Comparison of ENCODE assay signal across 14 mouse cellular contexts in the genomic region with DNA sequence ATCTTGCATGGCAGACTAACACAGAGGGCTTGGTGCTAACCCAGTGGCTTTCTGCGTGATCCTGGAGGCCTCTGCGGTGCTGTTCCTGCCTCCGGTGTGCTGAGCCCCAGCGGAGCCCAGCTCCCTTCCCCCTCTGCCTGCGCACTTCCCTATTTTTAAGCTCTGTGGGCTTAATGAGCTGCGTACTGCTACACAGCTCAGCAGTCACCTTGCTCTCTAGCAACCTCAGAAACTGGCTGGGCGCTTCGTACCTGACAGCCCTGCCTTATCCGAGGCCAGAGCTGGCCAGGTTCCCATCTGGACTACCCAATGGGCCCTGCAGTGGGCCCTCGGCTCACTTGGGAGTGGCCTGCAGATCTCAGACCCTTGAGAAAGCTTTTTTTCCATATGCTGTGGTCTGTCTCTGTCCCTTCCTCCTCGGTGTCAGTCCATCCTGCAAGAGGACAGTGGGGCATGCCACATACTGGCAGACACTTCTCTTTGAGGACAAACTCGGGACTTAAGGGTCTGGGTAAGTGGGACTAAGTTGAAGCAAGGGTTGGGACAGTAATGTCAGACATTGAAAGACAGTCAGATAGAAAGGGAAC.
DNase-seq lines count a peak whose midpoint lies in the region; ATAC-seq and TF ChIP-seq lines count a peak whose summit lies in the region.
"Had no signal": no experiment of that assay in that cellular context is flagged by ENCODE, and none has a peak within 500 bp of the region (broad histone marks: within the 10 kb centered on the region; RNA-seq: fewer than 3 reads in every experiment).

No protein-coding gene starts in this region.

- in situ Hi-C loops in CH12.LX (cut with MboI; ENCODE audit: low pct_ligation_motif_present, low pct_unique_long_range_greater_than_20kb, low sequenced_read_pairs): no loop called here

- H3K27me3 ChIP-seq in hindbrain, embryonic 14.5 days (ENCODE audit: control insufficient read depth, insufficient read depth, low read length): no peaks in the 10 kb centered on the region
- H3K27me3 ChIP-seq in hindbrain, embryonic 12.5 days: no peaks in the 10 kb centered on the region
- peaks cover 89% of the 10 kb centered on the region for H3K27me3 ChIP-seq in CH12.LX (replicated peaks)
- H3K27me3 ChIP-seq in megakaryocyte, embryonic 14.5 days (replicated peaks): peaks cover 80% of the 10 kb centered on the region
- H3K27me3 ChIP-seq: embryonic facial prominence, embryonic 12.5 days; neural tube, embryonic 12.5 days; Patski had no signal

- no peak; the same call in 1 of the 2 replicates for TF ChIP-seq RAD21 in CH12.LX (IDR thresholded peaks at IDR 0.05; ENCODE audit: low read depth, low read length)

- ATAC-seq in hindbrain, embryonic 14.5 days (ENCODE audit: low FRiP score): 0 out of 2 replicates have a peak, but pooled peaks have one; percentile 22
- ATAC-seq in hindbrain, embryonic 12.5 days (ENCODE audit: low FRiP score): no peak; the same call in 1 of the 2 replicates
- ATAC-seq: inflammation-experienced regulatory T-cells, adult 6 months; Patski had no signal

- H3K9me3 ChIP-seq in hindbrain, embryonic 14.5 days (ENCODE audit: control insufficient read depth, low read length): no peaks in the 10 kb centered on the region
- no peaks in the 10 kb centered on the region for H3K9me3 ChIP-seq in hindbrain, embryonic 12.5 days (replicated peaks)
- no peaks in the 10 kb centered on the region for H3K9me3 ChIP-seq in CH12.LX (replicated peaks; ENCODE audit: low read length)
- H3K9me3 ChIP-seq in megakaryocyte, embryonic 14.5 days: no peaks in the 10 kb centered on the region
- H3K9me3 ChIP-seq: embryonic facial prominence, embryonic 12.5 days; neural tube, embryonic 12.5 days had no signal

- DNase-seq in hindbrain, embryonic 14.5 days (ENCODE audit: low spot score): no peak
- DNase-seq in 416B (ENCODE audit: low read depth) (peak; percentile 17), CH12.LX (ENCODE audit: extremely low read depth) (peak; percentile 60)
- no peak for DNase-seq in lung, postnatal 4 days
- DNase-seq in thymus, postnatal 4 days: no peak
- no peak for DNase-seq in gastrocnemius, postnatal 10 days
- DNase-seq: adrenal gland, postnatal 36 days; lung, embryonic 14.5 days had no signal

- no peak overlapping the region for H3K27ac ChIP-seq in hindbrain, embryonic 14.5 days
- H3K27ac ChIP-seq in hindbrain, embryonic 12.5 days: no peak overlapping the region
- H3K27ac ChIP-seq in CH12.LX (ENCODE audit: insufficient read depth, low read depth): no peak overlapping the region
- H3K27ac ChIP-seq: embryonic facial prominence, embryonic 12.5 days; neural tube, embryonic 12.5 days had no signal

- H3K4me2 ChIP-seq in hindbrain, embryonic 14.5 days (replicated peaks): no peak overlapping the region
- H3K4me2 ChIP-seq in hindbrain, embryonic 12.5 days (replicated peaks): no peak overlapping the region
- H3K4me2 ChIP-seq in CH12.LX (ENCODE audit: insufficient read depth, low read depth, poor library complexity, severe bottlenecking): peak overlapping the region; percentile 44; the same call in 1 of the 2 replicates
- H3K4me2 ChIP-seq: embryonic facial prominence, embryonic 12.5 days; lung, embryonic 14.5 days; neural tube, embryonic 12.5 days had no signal

- no peak overlapping the region for H3K4me3 ChIP-seq in hindbrain, embryonic 14.5 days (replicated peaks; ENCODE audit: low read length)
- no peak overlapping the region for H3K4me3 ChIP-seq in hindbrain, embryonic 12.5 days
- no peak overlapping the region for H3K4me3 ChIP-seq in CH12.LX (replicated peaks in 1 of 3; ENCODE audit: low read depth in 2 of 3, low read length in 2 of 3, poor library complexity in 1 of 3)
- H3K4me3 ChIP-seq in megakaryocyte, embryonic 14.5 days (replicated peaks): peak overlapping the region; percentile 69
- H3K4me3 ChIP-seq: embryonic facial prominence, embryonic 12.5 days; neural tube, embryonic 12.5 days had no signal

- H3K79me2 ChIP-seq in CH12.LX (replicated peaks; ENCODE audit: control insufficient read depth, extremely low read depth, insufficient read depth, poor library complexity, severe bottlenecking): no peaks in the 10 kb centered on the region

- TF ChIP-seq CTCF in CH12.LX (conservative IDR thresholded peaks at IDR 0.05 in 1 of 2, IDR thresholded peaks at IDR 0.05 in 1 of 2; ENCODE audit: low read depth in 2 of 2, low read length in 2 of 2): no peak

- H3K4me1 ChIP-seq in hindbrain, embryonic 14.5 days (replicated peaks; ENCODE audit: control insufficient read depth, insufficient read depth, low read length): 0 out of 2 replicates have a peak, but pooled peaks cover 4% of the 10 kb centered on the region
- H3K4me1 ChIP-seq in hindbrain, embryonic 12.5 days: peaks cover 16% of the 10 kb centered on the region
- peaks cover 13 to 19% of the 10 kb centered on the region in 2 experiments for H3K4me1 ChIP-seq in CH12.LX (ENCODE audit: control insufficient read depth in 1 of 2, insufficient read depth in 2 of 2)
- H3K4me1 ChIP-seq in megakaryocyte, embryonic 14.5 days: peaks cover 27% of the 10 kb centered on the region
- H3K4me1 ChIP-seq: embryonic facial prominence, embryonic 12.5 days had no signal

- no peak overlapping the region; the same call in 1 of the 2 replicates for H3K9ac ChIP-seq in hindbrain, embryonic 14.5 days
- H3K9ac ChIP-seq in hindbrain, embryonic 12.5 days: no peak overlapping the region
- H3K9ac ChIP-seq in CH12.LX (ENCODE audit: insufficient read depth, low read depth): no peak overlapping the region
- H3K9ac ChIP-seq: embryonic facial prominence, embryonic 12.5 days; lung, embryonic 14.5 days; neural tube, embryonic 12.5 days had no signal

- peak; percentile 68 for TF ChIP-seq EP300 in CH12.LX (IDR thresholded peaks at IDR 0.05; ENCODE audit: low read length)

- H3K36me3 ChIP-seq in hindbrain, embryonic 14.5 days (replicated peaks; ENCODE audit: control insufficient read depth, insufficient read depth): no peaks in the 10 kb centered on the region
- no peaks in the 10 kb centered on the region for H3K36me3 ChIP-seq in hindbrain, embryonic 12.5 days
- no peaks in the 10 kb centered on the region for H3K36me3 ChIP-seq in CH12.LX (replicated peaks in 1 of 2; ENCODE audit: control insufficient read depth in 1 of 2, insufficient read depth in 1 of 2, low read length in 1 of 2)
- no peaks in the 10 kb centered on the region for H3K36me3 ChIP-seq in megakaryocyte, embryonic 14.5 days (replicated peaks; ENCODE audit: low read length)
- H3K36me3 ChIP-seq: embryonic facial prominence, embryonic 12.5 days; neural tube, embryonic 12.5 days had no signal

- 53% methylated on average over 12 of the region's 12 CpGs for WGBS in hindbrain, embryonic 14.5 days
- WGBS in hindbrain, embryonic 12.5 days: 54% methylated on average over 12 of the region's 12 CpGs

- dilution Hi-C loops in CH12.LX (cut with MboI; ENCODE audit: extremely low pct_ligation_motif_present, extremely low pct_unique_long_range_greater_than_20kb, low sequenced_read_pairs): no loop called here

- TF ChIP-seq POLR2A in CH12.LX (IDR thresholded peaks at IDR 0.05; ENCODE audit: low read depth, low read length): no peak

TF ChIP-seq in CH12.LX, 34 proteins besides CTCF, POLR2A, EP300 and RAD21 (continues in another document):
- no peak for TF ChIP-seq USF2 (conservative IDR thresholded peaks at IDR 0.05; ENCODE audit: low read depth, low read length)
- TF ChIP-seq USF1 (IDR thresholded peaks at IDR 0.05; ENCODE audit: low read depth, low read length): no peak
- TF ChIP-seq RCOR1 (conservative IDR thresholded peaks at IDR 0.05; ENCODE audit: low read depth, low read length): 0 out of 2 replicates have a peak, but pooled peaks have one; percentile 28
- TF ChIP-seq ZKSCAN1 (IDR thresholded peaks at IDR 0.05; ENCODE audit: borderline replicate concordance, low read depth, low read length): no peak
- no peak for TF ChIP-seq PAX5 (IDR thresholded peaks at IDR 0.05; ENCODE audit: low read length)
- no peak for TF ChIP-seq ZC3H11A (IDR thresholded peaks at IDR 0.05; ENCODE audit: low read depth, low read length)
- no peak for TF ChIP-seq ZNF384 (IDR thresholded peaks at IDR 0.05; ENCODE audit: low read depth, low read length)
- TF ChIP-seq SMC3 (IDR thresholded peaks at IDR 0.05; ENCODE audit: low read depth, low read length): no peak
- TF ChIP-seq JUN (IDR thresholded peaks at IDR 0.05; ENCODE audit: insufficient read depth, low read depth, low read length): no peak
- TF ChIP-seq BHLHE40 (IDR thresholded peaks at IDR 0.05; ENCODE audit: low read depth, low read length): peak; percentile 43; the same call in 1 of the 2 replicates
- TF ChIP-seq UBTF (IDR thresholded peaks at IDR 0.05; ENCODE audit: low read depth, low read length): 0 out of 2 replicates have a peak, but pooled peaks have one; percentile 30
- peak; percentile 74 for TF ChIP-seq ELF1 (IDR thresholded peaks at IDR 0.05; ENCODE audit: low read depth, low read length)
- TF ChIP-seq MYC (IDR thresholded peaks at IDR 0.05; ENCODE audit: low read depth, low read length): no peak
- no peak for TF ChIP-seq KAT2A (IDR thresholded peaks at IDR 0.05; ENCODE audit: insufficient replicate concordance, low read length)
- TF ChIP-seq TCF12 (IDR thresholded peaks at IDR 0.05; ENCODE audit: low read depth, low read length): no peak
- no peak for TF ChIP-seq ZMIZ1 (IDR thresholded peaks at IDR 0.05; ENCODE audit: low read depth, low read length)
- no peak for TF ChIP-seq MAX (IDR thresholded peaks at IDR 0.05; ENCODE audit: low read length)
- TF ChIP-seq MAZ (IDR thresholded peaks at IDR 0.05; ENCODE audit: low read depth, low read length): peak; percentile 65; the same call in 1 of the 2 replicates
- TF ChIP-seq TBP (conservative IDR thresholded peaks at IDR 0.05; ENCODE audit: low read depth, low read length): no peak
- peak; percentile 51; the same call in 1 of the 2 replicates for TF ChIP-seq NRF1 (IDR thresholded peaks at IDR 0.05; ENCODE audit: low read depth, low read length)
- TF ChIP-seq HCFC1 (IDR thresholded peaks at IDR 0.05; ENCODE audit: low read depth, low read length): no peak
- peak; percentile 86 for TF ChIP-seq CHD2 (IDR thresholded peaks at IDR 0.05; ENCODE audit: low read length)
- no peak for TF ChIP-seq NELFE (IDR thresholded peaks at IDR 0.05; ENCODE audit: low read depth, low read length)
- TF ChIP-seq ETS1 (conservative IDR thresholded peaks at IDR 0.05; ENCODE audit: low read depth, low read length): no peak
- TF ChIP-seq GABPA (IDR thresholded peaks at IDR 0.05; ENCODE audit: insufficient replicate concordance, low read depth, low read length): no peak
- TF ChIP-seq JUND (conservative IDR thresholded peaks at IDR 0.05; ENCODE audit: low read depth, low read length): no peak
- no peak for TF ChIP-seq POLR2AphosphoS2 (IDR thresholded peaks at IDR 0.05; ENCODE audit: low read depth, low read length)
- no peak for TF ChIP-seq MAFK (IDR thresholded peaks at IDR 0.05; ENCODE audit: insufficient replicate concordance, low read length)
- TF ChIP-seq IRF4 (IDR thresholded peaks at IDR 0.05; ENCODE audit: low read depth, low read length): peak; percentile 79

Comparison
In these comparisons a context has a peak if more than half of its experiments do, and no peak if none do; other contexts are left out.
1. DNase-seq: peak in 416B (single experiment) and CH12.LX (single experiment); none in hindbrain, embryonic 14.5 days (single experiment), lung, postnatal 4 days (0 of 2), thymus, postnatal 4 days (single experiment) and gastrocnemius, postnatal 10 days (single experiment).